Mouse (Mus musculus) forebrain, embryonic 12.5 days (tissue): ENCODE data around the gene Camk1d. TPM values are rescaled to one million over a fixed set of nuclear protein-coding genes. Genes with fewer than 3 reads are reported as not detected.

Source experiments
- ATAC-seq: fragments of 200-750 bp; cut with Nextera tagmentation; 2 replicates; pipeline ENCODE4 v1.8.0; 2017; ENCODE audit warnings: moderate TSS enrichment; ENCODE audit not compliant: low FRiP score
- H3K27ac ChIP-seq: fragments of 300-500 bp; sonication (generic); 2 replicates; pipeline ENCODE4 v1.5.1; 2016; ENCODE audit warnings: mild to moderate bottlenecking
- H3K27me3 ChIP-seq: fragments of 300-500 bp; sonication (generic); 2 replicates; pipeline ENCODE4 v1.6.1; 2016; ENCODE audit warnings: mild to moderate bottlenecking
- H3K36me3 ChIP-seq: fragments of 300-500 bp; sonication (generic); replicated peaks from 2 replicates; pipeline ENCODE4 v1.6.1; 2016; ENCODE audit warnings: mild to moderate bottlenecking
- H3K4me1 ChIP-seq: fragments of 300-500 bp; sonication (generic); 2 replicates; pipeline ENCODE4 v1.6.1; 2016
- H3K4me2 ChIP-seq: fragments of 300-500 bp; sonication (generic); 2 replicates; pipeline ENCODE4 v1.6.1; 2016; ENCODE audit warnings: mild to moderate bottlenecking, moderate library complexity
- H3K4me3 ChIP-seq: fragments of 300-500 bp; sonication (generic); replicated peaks from 2 replicates; pipeline ENCODE4 v1.5.1; 2016; ENCODE audit warnings: mild to moderate bottlenecking
- H3K9ac ChIP-seq: fragments of 300-500 bp; sonication (generic); 2 replicates; pipeline ENCODE4 v1.6.1; 2016; ENCODE audit warnings: mild to moderate bottlenecking
- H3K9me3 ChIP-seq: fragments of 300-500 bp; sonication (generic); 2 replicates; pipeline ENCODE4 v1.6.1; 2016
- WGBS: fragments of 180-500 bp; shearing (Covaris S2); methylation state at CpG from one replicate; pipeline ENCODE4 v1.1.7; 2016; 5-methylcytosine and 5-hydroxymethylcytosine counted together
- polyA plus RNA-seq: library from polyadenylated mRNA; unstranded; fragments of >200 nt; fragmentation: Nextera tagmentation; extraction: Ambion mirVana; gene quantifications from 2 replicates; pipeline ENCODE4 v1.2.1, GENCODE M21; 2016

Camk1d gene
- polyA plus RNA-seq, 1 experiment from 2014 or later, result 2.7 TPM

DNA sequence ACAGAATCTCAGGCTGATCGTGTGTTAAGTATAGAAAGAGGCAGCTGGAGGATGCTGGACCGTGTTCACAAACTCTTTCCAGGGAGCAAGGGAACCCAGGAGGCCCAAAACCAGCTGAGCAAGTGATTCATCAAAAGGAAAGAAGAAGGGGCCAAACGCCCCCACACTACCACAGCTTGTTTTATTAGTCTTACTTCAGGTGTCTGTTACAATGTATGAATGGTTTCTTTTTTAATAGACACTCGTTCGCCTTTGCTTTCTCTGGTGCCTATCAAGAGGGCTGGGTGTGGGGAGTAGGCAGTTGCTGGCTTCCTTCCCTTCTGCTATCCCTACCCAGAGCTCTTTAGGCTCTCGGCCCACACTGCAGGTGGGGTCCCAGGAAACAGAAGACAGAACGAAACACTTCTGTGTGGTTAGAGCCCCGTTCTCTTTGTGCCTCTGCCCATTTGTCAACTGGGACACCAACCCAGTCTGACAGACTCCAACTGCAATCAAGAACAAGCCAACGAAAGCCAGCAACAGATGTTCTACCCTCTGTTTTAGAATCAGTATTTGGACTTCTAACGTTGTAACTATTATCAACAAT is 62.9 kb downstream of the Camk1d start:
- Histone ChIP-seq H3K4me3 (no peak overlapping the region), H3K36me3 (no peaks in the 10 kb centered on the region), H3K9me3 (no peaks in the 10 kb centered on the region), H3K4me2 (no peak overlapping the region), H3K4me1 (no peaks in the 10 kb centered on the region), H3K27me3 (no peaks in the 10 kb centered on the region), H3K9ac (no peak overlapping the region), H3K27ac (no peak overlapping the region)
- ATAC-seq, result no peak
- WGBS, result 90% methylated on average over 10 of the region's 10 CpGs

GRCm38 (mm10) chr2:5649226-5649625 is 65.1 kb downstream of the Camk1d start:
- Histone ChIP-seq H3K4me2 (no peak overlapping the region), H3K9me3 (no peaks in the 10 kb centered on the region), H3K27me3 (no peaks in the 10 kb centered on the region), H3K27ac (no peak overlapping the region), H3K4me1 (no peaks in the 10 kb centered on the region), H3K9ac (no peak overlapping the region), H3K4me3 (no peak overlapping the region), H3K36me3 (no peaks in the 10 kb centered on the region)
- WGBS, result 73% methylated on average over 5 of the region's 5 CpGs
- ATAC-seq, result no peak

- Histone ChIP-seq H3K9me3 (no peaks in the 10 kb centered on the region), H3K36me3 (no peaks in the 10 kb centered on the region), H3K27me3 (no peaks in the 10 kb centered on the region), H3K9ac (no peak overlapping the region), H3K4me1 (no peaks in the 10 kb centered on the region), H3K27ac (no peak overlapping the region), H3K4me2 (no peak overlapping the region), H3K4me3 (no peak overlapping the region)
- ATAC-seq, result no peak
- WGBS, result 87% methylated on average over 6 of the region's 6 CpGs
Observed at GRCm38 (mm10) chr2:5648764-5649163, 65.6 kb downstream of the Camk1d start.

GRCm38 (mm10) chr2:5646322-5646721 is 68.0 kb downstream of the Camk1d start:
- Histone ChIP-seq H3K4me2 (no peak overlapping the region), H3K9me3 (no peaks in the 10 kb centered on the region), H3K27ac (no peak overlapping the region), H3K4me3 (no peak overlapping the region), H3K4me1 (no peaks in the 10 kb centered on the region), H3K36me3 (no peaks in the 10 kb centered on the region), H3K27me3 (no peaks in the 10 kb centered on the region), H3K9ac (no peak overlapping the region)
- WGBS, result 87% methylated on average over 5 of the region's 5 CpGs
- ATAC-seq, result no peak

- Histone ChIP-seq H3K4me3 (no peak overlapping the region), H3K9me3 (no peaks in the 10 kb centered on the region), H3K27me3 (no peaks in the 10 kb centered on the region), H3K4me1 (no peaks in the 10 kb centered on the region), H3K4me2 (no peak overlapping the region), H3K36me3 (no peaks in the 10 kb centered on the region), H3K27ac (no peak overlapping the region), H3K9ac (no peak overlapping the region)
- no peak for ATAC-seq
- 83% methylated on average over 2 of the region's 2 CpGs for WGBS
Observed at GRCm38 (mm10) chr2:5645584-5645983, 68.7 kb downstream of the Camk1d start.

DNA sequence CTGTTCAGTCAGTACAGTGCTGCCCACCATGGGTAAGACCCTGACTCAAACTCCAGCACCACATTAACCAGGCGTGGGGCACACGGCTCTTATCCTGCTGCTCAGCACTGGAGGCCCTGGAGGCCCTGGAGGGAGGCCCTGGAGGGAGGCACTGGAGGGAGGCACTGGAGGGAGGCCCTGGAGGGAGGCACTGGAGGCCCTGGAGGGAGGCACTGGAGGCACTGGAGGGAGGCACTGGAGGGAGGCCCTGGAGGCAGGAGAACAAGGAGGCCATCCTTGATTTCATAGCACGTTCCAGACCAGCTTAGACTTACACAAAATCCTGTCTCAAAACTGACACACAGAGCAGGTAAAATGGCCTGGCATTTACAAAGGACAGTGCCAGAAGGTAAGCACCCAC is 70.4 kb downstream of the Camk1d start:
- H3K4me1 ChIP-seq, result no peaks in the 10 kb centered on the region
- H3K4me2 ChIP-seq, result no peak overlapping the region
- ATAC-seq, result no peak
- H3K4me3 ChIP-seq, result no peak overlapping the region
- H3K27me3 ChIP-seq, result no peaks in the 10 kb centered on the region
- H3K9ac ChIP-seq, result no peak overlapping the region
- no peak overlapping the region for H3K27ac ChIP-seq
- WGBS, result 78% methylated on average over 3 of the region's 3 CpGs
- H3K9me3 ChIP-seq, result no peaks in the 10 kb centered on the region
- no peaks in the 10 kb centered on the region for H3K36me3 ChIP-seq

DNA sequence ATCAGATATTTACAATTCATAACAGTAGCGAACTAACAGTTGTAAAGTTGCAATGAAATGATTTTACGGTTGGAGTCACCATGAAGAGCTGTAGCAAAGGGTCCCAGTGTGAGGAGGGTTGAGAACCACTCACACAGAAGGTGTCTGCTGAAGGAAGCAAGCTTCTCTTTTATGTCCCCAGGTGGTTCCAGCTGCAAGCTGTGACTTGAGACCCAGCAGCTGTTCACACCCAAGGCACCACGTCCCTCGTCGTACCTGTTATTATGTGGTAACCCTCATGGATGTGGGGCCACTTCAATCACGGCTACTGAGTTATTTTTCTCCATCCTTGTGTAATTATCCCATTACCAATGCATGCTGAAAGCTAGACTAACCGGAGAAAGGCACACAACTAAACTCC is 71.1 kb downstream of the Camk1d start:
- no peak overlapping the region for H3K27ac ChIP-seq
- H3K27me3 ChIP-seq, result no peaks in the 10 kb centered on the region
- H3K36me3 ChIP-seq, result no peaks in the 10 kb centered on the region
- no peak for ATAC-seq
- WGBS, result 76% methylated on average over 7 of the region's 7 CpGs
- H3K9me3 ChIP-seq, result no peaks in the 10 kb centered on the region
- no peaks in the 10 kb centered on the region for H3K4me1 ChIP-seq
- H3K9ac ChIP-seq, result no peak overlapping the region
- H3K4me2 ChIP-seq, result no peak overlapping the region
- no peak overlapping the region for H3K4me3 ChIP-seq

GRCm38 (mm10) chr2:5642624-5643023 is 71.7 kb downstream of the Camk1d start:
- no peak overlapping the region for H3K4me3 ChIP-seq
- H3K4me2 ChIP-seq, result no peak overlapping the region
- no peak overlapping the region for H3K9ac ChIP-seq
- no peak overlapping the region for H3K27ac ChIP-seq
- H3K36me3 ChIP-seq, result no peaks in the 10 kb centered on the region
- H3K4me1 ChIP-seq, result no peaks in the 10 kb centered on the region
- no peak for ATAC-seq
- 70% methylated on average over 5 of the region's 5 CpGs for WGBS
- no peaks in the 10 kb centered on the region for H3K27me3 ChIP-seq
- H3K9me3 ChIP-seq, result no peaks in the 10 kb centered on the region

DNA sequence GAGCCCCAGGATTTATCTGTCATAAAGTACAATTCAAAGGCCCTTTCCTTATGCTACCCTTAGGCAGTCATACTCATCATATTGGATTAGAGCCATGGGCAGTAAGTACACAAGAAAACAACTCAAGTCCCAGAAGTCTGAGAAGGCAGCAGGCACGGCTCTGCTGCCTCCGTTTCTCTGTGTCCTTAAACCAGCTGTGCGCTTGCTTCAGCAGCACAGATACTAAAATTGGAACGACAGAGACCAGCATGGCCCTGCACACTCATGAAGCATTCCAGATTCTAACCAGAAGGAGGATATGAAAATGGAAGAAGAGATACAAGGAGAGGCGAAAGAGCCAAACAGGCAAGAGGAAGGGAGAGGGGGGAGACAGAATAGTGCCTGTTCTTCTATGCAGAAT is 72.6 kb downstream of the Camk1d start:
- no peaks in the 10 kb centered on the region for H3K4me1 ChIP-seq
- WGBS, result 80% methylated on average over 5 of the region's 5 CpGs
- no peak overlapping the region for H3K4me3 ChIP-seq
- H3K27ac ChIP-seq, result no peak overlapping the region
- ATAC-seq, result no peak
- no peaks in the 10 kb centered on the region for H3K27me3 ChIP-seq
- no peaks in the 10 kb centered on the region for H3K36me3 ChIP-seq
- no peak overlapping the region for H3K4me2 ChIP-seq
- H3K9ac ChIP-seq, result no peak overlapping the region
- H3K9me3 ChIP-seq, result no peaks in the 10 kb centered on the region

- no peaks in the 10 kb centered on the region for H3K27me3 ChIP-seq
- no peak for ATAC-seq
- 86% methylated on average over 5 of the region's 5 CpGs for WGBS
Observed at GRCm38 (mm10) chr2:5640586-5640985, 73.7 kb downstream of the Camk1d start.

DNA sequence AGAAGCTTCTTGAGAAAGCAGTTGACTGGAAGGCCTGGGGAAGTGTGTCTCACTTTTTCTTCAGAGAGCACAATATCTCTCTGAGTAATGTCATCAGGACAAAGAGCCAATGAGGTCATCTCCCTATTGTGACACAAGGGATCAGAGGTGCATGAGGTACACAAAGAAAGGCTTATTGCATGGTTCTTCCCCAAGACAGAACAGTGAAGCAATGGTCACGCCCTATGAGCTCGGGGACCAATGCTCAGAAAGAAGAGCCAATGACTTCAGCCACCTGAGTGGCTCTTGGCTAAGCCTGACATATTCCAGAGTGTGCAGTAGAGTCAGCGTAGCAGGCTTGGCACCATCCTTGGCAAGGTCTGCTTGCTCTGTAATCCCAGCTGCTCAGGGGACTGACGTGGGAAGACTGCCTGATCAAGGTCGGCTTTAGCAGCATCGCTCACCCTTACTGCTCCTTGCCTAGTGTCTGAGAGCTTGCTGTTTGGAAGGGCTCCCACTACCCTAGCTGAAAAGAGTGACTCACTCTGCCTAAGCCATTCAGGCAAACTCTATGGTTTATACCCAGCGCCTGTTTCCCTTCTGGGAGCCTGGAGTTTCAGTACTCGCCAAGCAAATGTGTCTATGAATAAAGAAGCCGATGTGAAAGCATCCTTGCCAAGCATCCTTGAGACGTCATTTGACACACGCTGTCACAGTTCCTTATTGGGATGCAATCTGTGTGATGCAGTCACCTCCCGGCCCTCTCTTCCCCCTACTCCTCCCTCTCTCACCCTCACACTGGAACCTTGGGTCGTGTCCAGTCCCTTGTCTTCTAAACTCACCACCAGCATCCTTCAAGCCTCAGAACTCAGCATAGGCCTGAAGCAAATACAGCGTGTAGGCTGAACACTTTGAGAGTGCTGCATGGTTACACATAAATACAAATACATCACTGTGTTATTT is 77.2 kb downstream of the Camk1d start:
- Histone ChIP-seq H3K9me3 (no peaks in the 10 kb centered on the region), H3K4me3 (no peak overlapping the region), H3K4me2 (no peak overlapping the region), H3K4me1 (no peaks in the 10 kb centered on the region), H3K27ac (no peak overlapping the region), H3K9ac (no peak overlapping the region), H3K36me3 (no peaks in the 10 kb centered on the region), H3K27me3 (no peaks in the 10 kb centered on the region)
- WGBS, result 90% methylated on average over 14 of the region's 14 CpGs
- ATAC-seq, result no peak

More at GRCm38 (mm10) chr2:5640586-5640985, 73.7 kb downstream of the Camk1d start:
- no peaks in the 10 kb centered on the region for H3K36me3 ChIP-seq
- H3K4me1 ChIP-seq, result no peaks in the 10 kb centered on the region
- H3K27ac ChIP-seq, result no peak overlapping the region
- H3K4me3 ChIP-seq, result no peak overlapping the region
- H3K9ac ChIP-seq, result no peak overlapping the region
- H3K4me2 ChIP-seq, result no peak overlapping the region
- H3K9me3 ChIP-seq, result no peaks in the 10 kb centered on the region

- Histone ChIP-seq H3K36me3 (no peaks in the 10 kb centered on the region), H3K4me1 (no peaks in the 10 kb centered on the region), H3K4me2 (no peak overlapping the region), H3K9ac (no peak overlapping the region), H3K27ac (no peak overlapping the region), H3K9me3 (no peaks in the 10 kb centered on the region), H3K27me3 (no peaks in the 10 kb centered on the region), H3K4me3 (no peak overlapping the region)
- WGBS, result 92% methylated on average over 6 of the region's 6 CpGs
- ATAC-seq, result no peak
Observed at GRCm38 (mm10) chr2:5632355-5632684, 82.0 kb downstream of the Camk1d start.
